Mouse (Mus musculus): ENCODE measurements around the gene Sema3b. TPM values are rescaled to one million over a fixed set of nuclear protein-coding genes. Genes with fewer than 3 reads are reported as not detected.
A peak's percentile ranks its signal among the peaks of the same experiment; 100 is the strongest.

Gene Sema3b
- polyA plus RNA-seq, 1 experiment from 2014 or later, result 3.4 TPM

- Histone ChIP-seq H3K4me3 (ENCODE audit: low read depth, low read length) (peak overlapping the region; percentile 8), H3K4me2 (ENCODE audit: low read depth, severe bottlenecking) (peak overlapping the region; percentile 43), H3K9ac (ENCODE audit: low read length) (peak overlapping the region; percentile 61), H3K4me1 (ENCODE audit: control insufficient read depth, insufficient read depth, low read length) (peaks cover 70% of the 10 kb centered on the region), H3K27me3 (ENCODE audit: control insufficient read depth, insufficient read depth, low read length) (no peaks in the 10 kb centered on the region), H3K9me3 (ENCODE audit: control insufficient read depth, low read length) (no peaks in the 10 kb centered on the region; the same call in 1 of the 2 replicates), H3K36me3 (ENCODE audit: control insufficient read depth, insufficient read depth, low read length) (peaks cover 7% of the 10 kb centered on the region; the same call in 1 of the 2 replicates), H3K27ac (replicated peaks; ENCODE audit: low read depth, low read length) (peak overlapping the region; percentile 87)
- DNase-seq (ENCODE audit: low spot score) (peak; percentile 70), ATAC-seq (ENCODE audit: insufficient number of reproducible peaks, low FRiP score, low TSS enrichment, low read depth) (no peak)
- WGBS, result 6% methylated on average over 4 of the region's 4 CpGs
Measured at GRCm38 (mm10) chr9:107630576-107630975, 21.5 kb upstream of the Sema3b start.

DNA sequence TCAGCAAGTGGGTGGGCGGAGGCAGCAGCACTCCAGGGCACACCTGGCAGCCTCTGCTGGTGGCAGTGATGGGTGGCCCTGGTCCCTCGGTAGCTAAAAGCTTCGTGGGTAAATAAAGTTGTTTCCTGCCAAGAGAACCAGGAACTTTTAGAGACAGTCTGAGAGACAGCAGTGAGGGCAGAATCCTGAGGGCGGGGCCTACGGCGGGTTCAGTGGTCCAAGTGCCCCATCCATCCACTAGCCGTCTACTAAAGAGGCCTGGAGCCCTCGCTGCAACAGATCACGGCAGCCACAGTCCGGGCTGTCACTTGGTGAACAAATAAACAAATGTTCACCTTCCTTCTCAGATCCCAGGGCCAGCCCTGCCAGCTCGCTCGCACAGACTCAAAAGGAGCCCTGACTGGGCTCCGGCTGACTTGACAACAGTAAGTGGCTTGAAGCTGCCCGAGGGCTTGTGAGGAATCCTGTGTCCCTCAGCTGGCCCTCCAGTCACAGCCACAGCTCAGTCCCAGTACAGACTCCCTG lies 20.9 kb upstream of the Sema3b start:
- peak overlapping the region; percentile 87 for H3K27ac ChIP-seq (replicated peaks; ENCODE audit: low read depth, low read length)
- H3K27me3 ChIP-seq (ENCODE audit: control insufficient read depth, insufficient read depth, low read length), result no peaks in the 10 kb centered on the region
- peak overlapping the region; percentile 43 for H3K4me2 ChIP-seq (ENCODE audit: low read depth, severe bottlenecking)
- peaks cover 9% of the 10 kb centered on the region; the same call in 1 of the 2 replicates for H3K36me3 ChIP-seq (ENCODE audit: control insufficient read depth, insufficient read depth, low read length)
- peak overlapping the region; percentile 8 for H3K4me3 ChIP-seq (ENCODE audit: low read depth, low read length)
- peaks cover 69% of the 10 kb centered on the region for H3K4me1 ChIP-seq (ENCODE audit: control insufficient read depth, insufficient read depth, low read length)
- no peaks in the 10 kb centered on the region; the same call in 1 of the 2 replicates for H3K9me3 ChIP-seq (ENCODE audit: control insufficient read depth, low read length)
- peak; percentile 54 for DNase-seq (ENCODE audit: low spot score)
- no peak for ATAC-seq (ENCODE audit: insufficient number of reproducible peaks, low FRiP score, low TSS enrichment, low read depth)
- peak overlapping the region; percentile 61 for H3K9ac ChIP-seq (ENCODE audit: low read length)
- WGBS, result 13% methylated on average over 14 of the region's 14 CpGs

- WGBS, result 29% methylated on average over 4 of the region's 4 CpGs
- no peak overlapping the region for H3K9ac ChIP-seq (ENCODE audit: low read length)
- H3K36me3 ChIP-seq (ENCODE audit: control insufficient read depth, insufficient read depth, low read length), result peaks cover 11% of the 10 kb centered on the region; the same call in 1 of the 2 replicates
- ATAC-seq (ENCODE audit: insufficient number of reproducible peaks, low FRiP score, low TSS enrichment, low read depth) (no peak), DNase-seq (ENCODE audit: low spot score) (no peak)
- H3K4me1 ChIP-seq (ENCODE audit: control insufficient read depth, insufficient read depth, low read length), result peaks cover 69% of the 10 kb centered on the region
- H3K9me3 ChIP-seq (ENCODE audit: control insufficient read depth, low read length), result no peaks in the 10 kb centered on the region; the same call in 1 of the 2 replicates
- H3K4me2 ChIP-seq (ENCODE audit: low read depth, severe bottlenecking), result no peak overlapping the region; the same call in 1 of the 2 replicates
- H3K27ac ChIP-seq (replicated peaks; ENCODE audit: low read depth, low read length), result peak overlapping the region; percentile 87
- H3K4me3 ChIP-seq (ENCODE audit: low read depth, low read length), result no peak overlapping the region
- no peaks in the 10 kb centered on the region for H3K27me3 ChIP-seq (ENCODE audit: control insufficient read depth, insufficient read depth, low read length)
Measured at GRCm38 (mm10) chr9:107629411-107629730, 20.3 kb upstream of the Sema3b start.

DNA sequence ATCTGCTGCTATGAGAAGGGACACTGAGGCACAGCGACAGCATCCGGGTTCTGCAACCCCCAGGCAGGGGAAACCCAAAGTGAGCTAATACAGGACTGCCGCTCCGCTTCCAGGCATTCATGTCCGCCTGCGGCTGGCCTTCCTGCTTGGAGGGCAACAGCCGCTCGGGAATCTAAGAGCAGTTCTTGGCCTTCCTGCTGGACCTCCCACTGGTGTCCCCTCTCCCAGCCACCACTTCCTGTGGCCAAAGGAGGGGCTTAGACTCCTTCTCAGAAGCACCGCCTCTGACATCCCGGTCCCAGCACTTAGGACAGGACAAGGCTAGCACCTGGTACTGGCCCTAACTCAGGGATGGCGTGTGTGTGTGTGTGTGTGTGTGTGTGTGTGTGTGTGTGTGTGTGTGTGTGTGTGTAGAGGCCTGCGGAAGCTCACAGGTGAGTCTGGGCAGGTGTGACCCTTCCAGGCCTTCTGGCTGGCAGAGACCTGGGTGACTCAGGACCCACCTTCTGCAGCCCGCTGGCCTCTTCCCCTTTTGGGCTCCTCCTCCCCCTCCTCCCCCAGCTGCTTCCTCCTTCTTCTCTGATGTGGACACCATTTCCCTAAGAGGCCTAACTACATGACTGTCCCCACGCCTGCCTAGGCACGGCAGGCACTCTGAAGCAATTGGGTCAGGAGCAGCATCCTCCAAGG lies 19.8 kb upstream of the Sema3b start:
- no peaks in the 10 kb centered on the region; the same call in 1 of the 2 replicates for H3K9me3 ChIP-seq (ENCODE audit: control insufficient read depth, low read length)
- H3K36me3 ChIP-seq (ENCODE audit: control insufficient read depth, insufficient read depth, low read length), result peaks cover 11% of the 10 kb centered on the region; the same call in 1 of the 2 replicates
- H3K4me1 ChIP-seq (ENCODE audit: control insufficient read depth, insufficient read depth, low read length), result peaks cover 69% of the 10 kb centered on the region
- 0 out of 2 replicates have a peak overlapping the region, but pooled peaks have one; percentile 5 for H3K9ac ChIP-seq (ENCODE audit: low read length)
- H3K27me3 ChIP-seq (ENCODE audit: control insufficient read depth, insufficient read depth, low read length), result no peaks in the 10 kb centered on the region
- ATAC-seq (ENCODE audit: insufficient number of reproducible peaks, low FRiP score, low TSS enrichment, low read depth) (no peak), DNase-seq (ENCODE audit: low spot score) (no peak)
- 47% methylated on average over 15 of the region's 15 CpGs for WGBS
- peak overlapping the region; percentile 63 for H3K27ac ChIP-seq (replicated peaks; ENCODE audit: low read depth, low read length)
- no peak overlapping the region for H3K4me3 ChIP-seq (ENCODE audit: low read depth, low read length)
- H3K4me2 ChIP-seq (ENCODE audit: low read depth, severe bottlenecking), result peak overlapping the region; percentile 0; the same call in 1 of the 2 replicates

- Histone ChIP-seq H3K9ac (ENCODE audit: low read length) (peak overlapping the region; percentile 34), H3K9me3 (ENCODE audit: control insufficient read depth, low read length) (no peaks in the 10 kb centered on the region; the same call in 1 of the 2 replicates), H3K27ac (replicated peaks; ENCODE audit: low read depth, low read length) (peak overlapping the region; percentile 79), H3K27me3 (ENCODE audit: control insufficient read depth, insufficient read depth, low read length) (no peaks in the 10 kb centered on the region), H3K4me3 (ENCODE audit: low read depth, low read length) (no peak overlapping the region), H3K36me3 (ENCODE audit: control insufficient read depth, insufficient read depth, low read length) (peaks cover 11% of the 10 kb centered on the region; the same call in 1 of the 2 replicates), H3K4me1 (ENCODE audit: control insufficient read depth, insufficient read depth, low read length) (peaks cover 62% of the 10 kb centered on the region), H3K4me2 (ENCODE audit: low read depth, severe bottlenecking) (peak overlapping the region; percentile 36; the same call in 1 of the 2 replicates)
- 43% methylated on average over 20 of the region's 20 CpGs for WGBS
- ATAC-seq (ENCODE audit: insufficient number of reproducible peaks, low FRiP score, low TSS enrichment, low read depth), result no peak
- DNase-seq (ENCODE audit: low spot score), result no peak
Measured at GRCm38 (mm10) chr9:107627387-107628255, 18.6 kb upstream of the Sema3b start.

GRCm38 (mm10) chr9:107626844-107627277 lies 17.8 kb upstream of the Sema3b start:
- H3K4me1 ChIP-seq (ENCODE audit: control insufficient read depth, insufficient read depth, low read length), result peaks cover 54% of the 10 kb centered on the region
- H3K27me3 ChIP-seq (ENCODE audit: control insufficient read depth, insufficient read depth, low read length), result no peaks in the 10 kb centered on the region
- 0% methylated on average over 1 of the region's 2 CpGs for WGBS
- ATAC-seq (ENCODE audit: insufficient number of reproducible peaks, low FRiP score, low TSS enrichment, low read depth) (peak; percentile 79), DNase-seq (ENCODE audit: low spot score) (peak; percentile 98)
- peak overlapping the region; percentile 79 for H3K27ac ChIP-seq (replicated peaks; ENCODE audit: low read depth, low read length)
- peak overlapping the region; percentile 71 for H3K9ac ChIP-seq (ENCODE audit: low read length)
- H3K36me3 ChIP-seq (ENCODE audit: control insufficient read depth, insufficient read depth, low read length), result peaks cover 8% of the 10 kb centered on the region; the same call in 1 of the 2 replicates
- H3K4me3 ChIP-seq (ENCODE audit: low read depth, low read length), result 0 out of 2 replicates have a peak overlapping the region, but pooled peaks have one; percentile 8
- H3K9me3 ChIP-seq (ENCODE audit: control insufficient read depth, low read length), result no peaks in the 10 kb centered on the region; the same call in 1 of the 2 replicates
- H3K4me2 ChIP-seq (ENCODE audit: low read depth, severe bottlenecking), result peak overlapping the region; percentile 36; the same call in 1 of the 2 replicates

- Histone ChIP-seq H3K4me1 (ENCODE audit: control insufficient read depth, insufficient read depth, low read length) (peaks cover 49% of the 10 kb centered on the region), H3K9me3 (ENCODE audit: control insufficient read depth, low read length) (no peaks in the 10 kb centered on the region; the same call in 1 of the 2 replicates), H3K9ac (ENCODE audit: low read length) (peak overlapping the region; percentile 71; the same call in 1 of the 2 replicates), H3K4me3 (ENCODE audit: low read depth, low read length) (0 out of 2 replicates have a peak overlapping the region, but pooled peaks have one; percentile 8), H3K27ac (replicated peaks; ENCODE audit: low read depth, low read length) (peak overlapping the region; percentile 79), H3K36me3 (ENCODE audit: control insufficient read depth, insufficient read depth, low read length) (peaks cover 6% of the 10 kb centered on the region; the same call in 1 of the 2 replicates), H3K4me2 (ENCODE audit: low read depth, severe bottlenecking) (peak overlapping the region; percentile 36; the same call in 1 of the 2 replicates), H3K27me3 (ENCODE audit: control insufficient read depth, insufficient read depth, low read length) (no peaks in the 10 kb centered on the region)
- WGBS, result 50% methylated on average over 15 of the region's 15 CpGs
- DNase-seq (ENCODE audit: low spot score) (no peak), ATAC-seq (ENCODE audit: insufficient number of reproducible peaks, low FRiP score, low TSS enrichment, low read depth) (peak; percentile 11; the same call in 1 of the 2 replicates)
Measured at GRCm38 (mm10) chr9:107626158-107626843, 17.3 kb upstream of the Sema3b start.

Data from limb, embryonic 11.5 days (tissue).